Mouse (Mus musculus) neural tube, embryonic 12.5 days (tissue): Measurements from ENCODE around the gene Atf6. TPM values are rescaled to one million over a fixed set of nuclear protein-coding genes. Genes with fewer than 3 reads are reported as not detected.
A peak's percentile ranks its signal among the peaks of the same experiment; 100 is the strongest.

Experiments used
- ATAC-seq: fragments of 200-750 bp; cut with Nextera tagmentation; 2 replicates; pipeline ENCODE4 v1.8.0; 2017; ENCODE audit warnings: low read depth, mild to moderate bottlenecking, moderate TSS enrichment, moderate library complexity; ENCODE audit not compliant: low FRiP score
- H3K27ac ChIP-seq: fragments of 300-500 bp; sonication (generic); 2 replicates; pipeline ENCODE4 v1.5.1; 2016
- H3K27me3 ChIP-seq: fragments of 300-500 bp; sonication (generic); replicated peaks from 2 replicates; pipeline ENCODE4 v1.6.1; 2016; ENCODE audit warnings: mild to moderate bottlenecking
- H3K36me3 ChIP-seq: fragments of 300-500 bp; sonication (generic); 2 replicates; pipeline ENCODE4 v1.6.1; 2016; ENCODE audit warnings: mild to moderate bottlenecking
- H3K4me1 ChIP-seq: fragments of 300-500 bp; sonication (generic); 2 replicates; pipeline ENCODE4 v1.6.1; 2016
- H3K4me2 ChIP-seq: fragments of 300-500 bp; sonication (generic); replicated peaks from 2 replicates; pipeline ENCODE4 v1.6.1; 2016; ENCODE audit warnings: mild to moderate bottlenecking
- H3K4me3 ChIP-seq: fragments of 300-500 bp; sonication (generic); 2 replicates; pipeline ENCODE4 v1.5.1; 2016
- H3K9ac ChIP-seq: fragments of 300-500 bp; sonication (generic); 2 replicates; pipeline ENCODE4 v1.6.1; 2016; ENCODE audit warnings: mild to moderate bottlenecking
- H3K9me3 ChIP-seq: fragments of 300-500 bp; sonication (generic); 2 replicates; pipeline ENCODE4 v1.6.1; 2016; ENCODE audit warnings: mild to moderate bottlenecking
- WGBS: fragments of 180-500 bp; shearing (Covaris S2); methylation state at CpG from one replicate; pipeline ENCODE4 v1.1.7; 2016; 5-methylcytosine and 5-hydroxymethylcytosine counted together
- polyA plus RNA-seq: library from polyadenylated mRNA; unstranded; fragments of >200 nt; fragmentation: Nextera tagmentation; extraction: Ambion mirVana; gene quantifications from 2 replicates; pipeline ENCODE4 v1.2.1, GENCODE M21; 2016

Atf6 gene
- 9.6 and 10.2 TPM in 2 replicates for polyA plus RNA-seq

GRCm38 (mm10) chr1:170867691-170868105 is at the start of gene Atf6:
TSS of gene Atf6 (minus strand) at chr1:170867771.
- Histone ChIP-seq H3K9ac (peak within 1 kb of the TSS; percentile 77), H3K27me3 (no peaks in the 10 kb centered on the region), H3K27ac (no peak within 1 kb of the TSS), H3K9me3 (no peaks in the 10 kb centered on the region), H3K4me1 (peaks cover 5% of the 10 kb centered on the region), H3K4me2 (peak within 1 kb of the TSS; percentile 89), H3K4me3 (peak within 1 kb of the TSS; percentile 64), H3K36me3 (no peaks in the 10 kb centered on the region; the same call in 1 of the 2 replicates)
- ATAC-seq = peak; percentile 83
- whole genome bisulfite sequencing = 0% methylated on average over 25 of the region's 25 CpGs

- no peaks in the 10 kb centered on the region for H3K9me3 ChIP-seq
- 0 out of 2 replicates have a peak, but pooled peaks cover under 1% of the 10 kb centered on the region for H3K27me3 ChIP-seq
- no peak overlapping the region for H3K4me2 ChIP-seq
- no peak overlapping the region for H3K27ac ChIP-seq
- no peak for ATAC-seq
- H3K9ac ChIP-seq = no peak overlapping the region
- 86% methylated on average over 5 of the region's 5 CpGs for WGBS
- no peaks in the 10 kb centered on the region for H3K36me3 ChIP-seq
- no peaks in the 10 kb centered on the region for H3K4me1 ChIP-seq
- no peak overlapping the region for H3K4me3 ChIP-seq
Observed at GRCm38 (mm10) chr1:170915657-170916056, 48.1 kb upstream of the Atf6 start.

- no peak within 1 kb of the TSS for H3K4me3 ChIP-seq
- peaks cover 6% of the 10 kb centered on the region for H3K4me1 ChIP-seq
- no peak for ATAC-seq
- H3K9me3 ChIP-seq = no peaks in the 10 kb centered on the region
- WGBS = 79% methylated on average over 5 of the region's 5 CpGs
- H3K4me2 ChIP-seq = no peak within 1 kb of the TSS
- H3K27ac ChIP-seq = no peak within 1 kb of the TSS
- no peaks in the 10 kb centered on the region for H3K36me3 ChIP-seq
- H3K9ac ChIP-seq = no peak within 1 kb of the TSS
- peaks cover 24% of the 10 kb centered on the region for H3K27me3 ChIP-seq
Observed at GRCm38 (mm10) chr1:170912891-170913615, 45.5 kb upstream of the Atf6 start, which contains the start of gene Fcrlb. TSS of gene Fcrlb (minus strand) at chr1:170912941.

GRCm38 (mm10) chr1:170911907-170912660 is 44.5 kb upstream of the Atf6 start:
- Histone ChIP-seq H3K9ac (no peak overlapping the region), H3K9me3 (no peaks in the 10 kb centered on the region), H3K4me1 (peaks cover 9% of the 10 kb centered on the region), H3K27me3 (peaks cover 34% of the 10 kb centered on the region), H3K4me2 (no peak overlapping the region), H3K27ac (no peak overlapping the region), H3K4me3 (no peak overlapping the region), H3K36me3 (no peaks in the 10 kb centered on the region)
- WGBS = 87% methylated on average over 11 of the region's 11 CpGs
- ATAC-seq = no peak

GRCm38 (mm10) chr1:170908341-170908740 is 40.8 kb upstream of the Atf6 start:
- Histone ChIP-seq H3K4me1 (peaks cover 9% of the 10 kb centered on the region), H3K27me3 (peaks cover 51% of the 10 kb centered on the region), H3K36me3 (no peaks in the 10 kb centered on the region), H3K4me3 (peak overlapping the region; percentile 49), H3K9ac (0 out of 2 replicates have a peak overlapping the region, but pooled peaks have one; percentile 62), H3K4me2 (peak overlapping the region; percentile 91), H3K27ac (no peak overlapping the region), H3K9me3 (no peaks in the 10 kb centered on the region)
- peak; percentile 55 for ATAC-seq
- WGBS = 3% methylated on average over 21 of the region's 21 CpGs

GRCm38 (mm10) chr1:170907456-170908191 is 40.1 kb upstream of the Atf6 start:
- peaks cover 51% of the 10 kb centered on the region for H3K27me3 ChIP-seq

GRCm38 (mm10) chr1:170907111-170907455 is 39.5 kb upstream of the Atf6 start:
- Histone ChIP-seq H3K4me2 (peak overlapping the region; percentile 91), H3K27me3 (peaks cover 51% of the 10 kb centered on the region), H3K36me3 (no peaks in the 10 kb centered on the region), H3K9me3 (no peaks in the 10 kb centered on the region), H3K9ac (peak overlapping the region; percentile 62), H3K4me3 (peak overlapping the region; percentile 49), H3K27ac (no peak overlapping the region), H3K4me1 (peaks cover 9% of the 10 kb centered on the region)
- no peak for ATAC-seq
- 20% methylated on average over 11 of the region's 11 CpGs for WGBS

More at GRCm38 (mm10) chr1:170907456-170908191, 40.1 kb upstream of the Atf6 start:
- peak; percentile 83 for ATAC-seq
- Histone ChIP-seq H3K9me3 (no peaks in the 10 kb centered on the region), H3K4me1 (peaks cover 9% of the 10 kb centered on the region), H3K4me2 (peak overlapping the region; percentile 91), H3K27ac (no peak overlapping the region), H3K9ac (peak overlapping the region; percentile 62), H3K4me3 (peak overlapping the region; percentile 49), H3K36me3 (no peaks in the 10 kb centered on the region)
- WGBS = under 1% methylated on average over 71 of the region's 71 CpGs

GRCm38 (mm10) chr1:170903485-170903884 is 35.9 kb upstream of the Atf6 start:
- H3K4me2 ChIP-seq = no peak overlapping the region
- 82% methylated on average over 5 of the region's 5 CpGs for WGBS
- no peaks in the 10 kb centered on the region for H3K36me3 ChIP-seq
- peaks cover 7% of the 10 kb centered on the region for H3K4me1 ChIP-seq
- H3K9me3 ChIP-seq = no peaks in the 10 kb centered on the region
- no peak for ATAC-seq
- H3K27ac ChIP-seq = no peak overlapping the region
- peaks cover 31% of the 10 kb centered on the region for H3K27me3 ChIP-seq
- no peak overlapping the region for H3K4me3 ChIP-seq
- no peak overlapping the region for H3K9ac ChIP-seq

- H3K9me3 ChIP-seq = no peaks in the 10 kb centered on the region
- peaks cover 13% of the 10 kb centered on the region for H3K27me3 ChIP-seq
- no peaks in the 10 kb centered on the region for H3K36me3 ChIP-seq
- H3K27ac ChIP-seq = no peak overlapping the region
- no peaks in the 10 kb centered on the region for H3K4me1 ChIP-seq
- no peak overlapping the region for H3K4me3 ChIP-seq
- ATAC-seq = peak; percentile 50; the same call in 1 of the 2 replicates
- 32% methylated on average over 10 of the region's 10 CpGs for WGBS
- peak overlapping the region; percentile 35 for H3K4me2 ChIP-seq
- H3K9ac ChIP-seq = no peak overlapping the region
Observed at GRCm38 (mm10) chr1:170901536-170902238, 34.1 kb upstream of the Atf6 start.

- no peak overlapping the region for H3K9ac ChIP-seq
- H3K4me2 ChIP-seq = peak overlapping the region; percentile 26; the same call in 1 of the 2 replicates
- H3K36me3 ChIP-seq = no peaks in the 10 kb centered on the region
- H3K27ac ChIP-seq = no peak overlapping the region
- H3K4me1 ChIP-seq = no peaks in the 10 kb centered on the region
- WGBS = 38% methylated on average over 10 of the region's 10 CpGs
- H3K27me3 ChIP-seq = peaks cover 6% of the 10 kb centered on the region
- H3K4me3 ChIP-seq = no peak overlapping the region
- no peak; the same call in 1 of the 2 replicates for ATAC-seq
- H3K9me3 ChIP-seq = no peaks in the 10 kb centered on the region
Observed at GRCm38 (mm10) chr1:170900799-170901467, 33.4 kb upstream of the Atf6 start.
